Mouse (Mus musculus): Measurements from ENCODE around the gene Ifna4. TPM values are rescaled to one million over a fixed set of nuclear protein-coding genes. Genes with fewer than 3 reads are reported as not detected.

The Ifna4 gene
- polyA plus RNA-seq, 1 experiment: not detected

GRCm38 (mm10) chr4:88867926-88868911 lies 26.6 kb downstream of the Ifna4 start:
- TF ChIP-seq POLR2A (IDR thresholded peaks at IDR 0.05; ENCODE audit: low read depth, low read length) (no peak), CTCF (IDR thresholded peaks at IDR 0.05; ENCODE audit: extremely low read depth, insufficient read length, insufficient replicate concordance, low read depth, low read length) (no peak)

GRCm38 (mm10) chr4:88872691-88873090 lies 31.0 kb downstream of the Ifna4 start:
- peaks cover 9% of the 10 kb centered on the region; the same call in 1 of the 2 replicates for H3K4me1 ChIP-seq (ENCODE audit: control insufficient read depth, insufficient read depth, insufficient read length, low read length)
- no peaks in the 10 kb centered on the region for H3K36me3 ChIP-seq (ENCODE audit: control insufficient read depth, insufficient read depth, low read length)
- no peak overlapping the region for H3K27ac ChIP-seq (ENCODE audit: insufficient read depth, low read depth, low read length)
- no peak overlapping the region for H3K4me3 ChIP-seq (ENCODE audit: low read depth, low read length)
- H3K27me3 ChIP-seq (ENCODE audit: control insufficient read depth, insufficient read depth, low read length): no peaks in the 10 kb centered on the region
- WGBS: 0% methylated on average over 2 of the region's 2 CpGs
- no peak for TF ChIP-seq POLR2A (IDR thresholded peaks at IDR 0.05; ENCODE audit: low read depth, low read length)
- no peak for TF ChIP-seq CTCF (IDR thresholded peaks at IDR 0.05; ENCODE audit: extremely low read depth, insufficient read length, insufficient replicate concordance, low read depth, low read length)

More at GRCm38 (mm10) chr4:88867926-88868911, 26.6 kb downstream of the Ifna4 start:
- Histone ChIP-seq H3K4me3 (ENCODE audit: low read depth, low read length) (peak overlapping the region; percentile 61), H3K27me3 (ENCODE audit: control insufficient read depth, insufficient read depth, low read length) (no peaks in the 10 kb centered on the region), H3K4me1 (ENCODE audit: control insufficient read depth, insufficient read depth, insufficient read length, low read length) (no peaks in the 10 kb centered on the region), H3K36me3 (ENCODE audit: control insufficient read depth, insufficient read depth, low read length) (no peaks in the 10 kb centered on the region), H3K27ac (ENCODE audit: insufficient read depth, low read depth, low read length) (no peak overlapping the region)
- 4% methylated on average over 31 of the region's 31 CpGs for WGBS

DNA sequence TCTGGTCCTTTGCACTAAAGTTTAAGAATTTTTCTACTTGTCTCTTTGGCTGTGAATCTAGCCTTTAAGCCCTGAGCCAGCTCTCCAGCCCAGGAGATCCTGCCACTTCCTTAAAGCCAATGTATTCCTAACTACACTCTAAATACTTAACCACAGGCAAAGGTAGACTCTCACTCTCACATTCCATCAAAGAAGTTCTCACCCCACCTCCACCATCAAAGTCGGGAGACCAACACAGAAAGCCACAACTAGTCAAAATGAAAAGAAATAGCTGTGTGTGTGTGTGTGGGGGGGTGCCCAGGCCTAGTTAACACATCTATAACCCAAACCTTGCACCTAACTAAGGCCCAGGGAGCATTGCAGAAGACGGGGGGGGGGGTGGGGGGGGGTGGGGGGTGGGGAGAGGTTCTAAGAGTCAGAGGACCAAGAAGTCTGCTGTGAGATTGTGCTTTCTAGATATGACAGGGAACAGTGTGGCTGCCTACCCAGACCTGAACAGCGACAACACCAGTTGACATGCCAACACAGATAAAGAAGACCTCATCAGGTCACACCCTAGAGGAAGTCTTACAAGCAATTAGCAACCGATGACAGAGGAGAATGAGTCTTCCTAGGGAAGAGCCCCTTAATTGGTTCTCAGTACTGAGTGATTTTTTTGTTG lies 33.9 kb downstream of the Ifna4 start:
- 50% methylated on average over 4 of the region's 4 CpGs for WGBS
- Histone ChIP-seq H3K27me3 (ENCODE audit: control insufficient read depth, insufficient read depth, low read length) (no peaks in the 10 kb centered on the region), H3K36me3 (ENCODE audit: control insufficient read depth, insufficient read depth, low read length) (no peaks in the 10 kb centered on the region), H3K4me1 (ENCODE audit: control insufficient read depth, insufficient read depth, insufficient read length, low read length) (peaks cover 13% of the 10 kb centered on the region; the same call in 1 of the 2 replicates), H3K27ac (ENCODE audit: insufficient read depth, low read depth, low read length) (peak overlapping the region; percentile 7; the same call in 1 of the 2 replicates), H3K4me3 (ENCODE audit: low read depth, low read length) (no peak overlapping the region)
- no peak for TF ChIP-seq CTCF (IDR thresholded peaks at IDR 0.05; ENCODE audit: extremely low read depth, insufficient read length, insufficient replicate concordance, low read depth, low read length)
- no peak for TF ChIP-seq POLR2A (IDR thresholded peaks at IDR 0.05; ENCODE audit: low read depth, low read length)

DNA sequence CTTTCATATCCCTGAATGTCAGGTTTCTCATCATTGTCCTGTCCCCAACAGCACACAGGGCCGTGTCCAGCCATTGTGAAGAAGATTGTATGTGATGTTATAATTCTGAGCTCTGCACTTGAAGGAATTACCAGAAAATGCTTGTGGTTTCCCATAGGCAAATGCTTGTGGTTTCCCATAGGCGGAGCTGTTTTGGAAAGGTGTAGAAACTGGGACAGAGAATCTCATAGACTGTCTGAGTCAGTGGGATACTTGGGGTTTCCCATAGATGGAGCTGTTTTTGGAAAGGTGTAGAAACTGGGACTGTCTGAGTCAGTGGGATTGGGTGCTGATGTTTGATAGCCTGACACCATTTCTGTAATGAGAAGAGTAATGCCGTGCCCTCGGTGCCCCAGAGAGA lies 34.9 kb downstream of the Ifna4 start:
- Histone ChIP-seq H3K4me3 (ENCODE audit: low read depth, low read length) (no peak overlapping the region), H3K27me3 (ENCODE audit: control insufficient read depth, insufficient read depth, low read length) (no peaks in the 10 kb centered on the region), H3K27ac (ENCODE audit: insufficient read depth, low read depth, low read length) (peak overlapping the region; percentile 46; the same call in 1 of the 2 replicates), H3K4me1 (ENCODE audit: control insufficient read depth, insufficient read depth, insufficient read length, low read length) (peaks cover 13% of the 10 kb centered on the region; the same call in 1 of the 2 replicates), H3K36me3 (ENCODE audit: control insufficient read depth, insufficient read depth, low read length) (no peaks in the 10 kb centered on the region)
- TF ChIP-seq POLR2A (IDR thresholded peaks at IDR 0.05; ENCODE audit: low read depth, low read length): no peak
- WGBS: 77% methylated on average over 4 of the region's 4 CpGs

DNA sequence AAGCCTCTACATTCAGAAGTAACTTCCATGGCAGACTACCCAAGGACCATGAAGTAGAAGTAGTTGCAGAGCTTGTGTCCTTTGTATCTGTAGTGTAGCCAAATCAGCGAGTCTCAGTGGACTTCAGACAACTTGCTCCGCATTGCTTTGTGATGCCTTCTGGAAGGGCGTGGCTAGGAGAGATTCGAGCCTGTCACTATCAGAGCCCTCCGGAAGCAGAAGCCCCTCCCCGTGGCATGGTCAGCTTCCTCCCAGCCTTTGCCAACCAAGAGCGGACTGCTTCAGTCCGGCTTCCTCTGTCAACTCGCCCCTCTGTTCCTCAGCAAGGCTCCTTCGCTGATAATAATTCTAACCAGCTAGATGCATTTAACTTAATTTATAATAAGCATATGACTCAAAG lies 36.6 kb downstream of the Ifna4 start:
- H3K27me3 ChIP-seq (ENCODE audit: control insufficient read depth, insufficient read depth, low read length): no peaks in the 10 kb centered on the region
- TF ChIP-seq CTCF (IDR thresholded peaks at IDR 0.05; ENCODE audit: extremely low read depth, insufficient read length, insufficient replicate concordance, low read depth, low read length): no peak
- no peak for TF ChIP-seq POLR2A (IDR thresholded peaks at IDR 0.05; ENCODE audit: low read depth, low read length)
- WGBS: 25% methylated on average over 10 of the region's 10 CpGs
- peak overlapping the region; percentile 88 for H3K27ac ChIP-seq (ENCODE audit: insufficient read depth, low read depth, low read length)
- H3K4me1 ChIP-seq (ENCODE audit: control insufficient read depth, insufficient read depth, insufficient read length, low read length): peaks cover 13% of the 10 kb centered on the region; the same call in 1 of the 2 replicates
- no peaks in the 10 kb centered on the region for H3K36me3 ChIP-seq (ENCODE audit: control insufficient read depth, insufficient read depth, low read length)
- H3K4me3 ChIP-seq (ENCODE audit: low read depth, low read length): no peak overlapping the region

DNA sequence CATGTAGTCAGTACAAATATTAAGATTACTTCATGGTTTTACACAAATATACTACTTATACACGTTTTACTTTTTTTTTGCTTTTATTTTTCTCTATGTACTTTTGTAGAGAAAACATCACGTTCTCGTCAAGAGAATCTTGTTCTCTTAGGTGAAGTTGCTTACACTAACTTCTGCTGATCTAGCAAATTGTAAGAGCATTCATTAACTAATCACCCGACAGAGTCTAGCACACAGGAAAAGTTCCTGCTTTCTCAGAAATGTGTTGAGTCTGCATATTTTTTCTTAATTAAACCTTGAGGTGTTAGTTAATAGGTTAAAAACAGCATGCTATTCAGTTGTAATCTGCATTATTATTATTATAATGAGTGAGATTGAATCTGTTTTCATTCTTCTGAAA lies 37.1 kb downstream of the Ifna4 start:
- Histone ChIP-seq H3K4me3 (ENCODE audit: low read depth, low read length) (no peak overlapping the region), H3K36me3 (ENCODE audit: control insufficient read depth, insufficient read depth, low read length) (no peaks in the 10 kb centered on the region), H3K27me3 (ENCODE audit: control insufficient read depth, insufficient read depth, low read length) (no peaks in the 10 kb centered on the region), H3K27ac (ENCODE audit: insufficient read depth, low read depth, low read length) (peak overlapping the region; percentile 43; the same call in 1 of the 2 replicates), H3K4me1 (ENCODE audit: control insufficient read depth, insufficient read depth, insufficient read length, low read length) (peaks cover 13% of the 10 kb centered on the region; the same call in 1 of the 2 replicates)
- 62% methylated on average over 4 of the region's 4 CpGs for WGBS
- no peak for TF ChIP-seq POLR2A (IDR thresholded peaks at IDR 0.05; ENCODE audit: low read depth, low read length)
- no peak for TF ChIP-seq CTCF (IDR thresholded peaks at IDR 0.05; ENCODE audit: extremely low read depth, insufficient read length, insufficient replicate concordance, low read depth, low read length)

DNA sequence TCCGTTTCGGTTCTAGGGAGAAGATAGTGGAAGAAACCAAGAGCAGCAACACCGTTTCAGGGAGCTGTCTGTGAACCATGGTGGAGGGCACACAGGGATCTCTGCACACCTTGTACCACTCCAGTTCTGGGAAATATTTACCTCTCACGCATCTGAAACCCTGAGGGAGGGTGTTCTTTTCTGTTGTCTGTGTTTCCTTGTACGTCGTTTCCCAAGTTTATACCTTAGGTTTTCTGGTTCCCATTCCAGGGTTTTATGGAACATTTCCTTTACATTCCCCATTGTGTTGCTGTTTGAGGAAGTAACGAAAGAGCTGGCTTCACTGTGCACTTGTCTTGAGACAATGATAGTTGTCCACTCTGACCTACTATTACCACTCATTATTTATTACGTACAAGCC lies 38.4 kb downstream of the Ifna4 start, which contains the start of gene Ifne:
Gene Ifne, minus strand, starts transcription at position 101 of the 400 bp plus-strand sequence.
- no peak within 1 kb of the TSS for H3K4me3 ChIP-seq (ENCODE audit: low read depth, low read length)
- no peak for TF ChIP-seq POLR2A (IDR thresholded peaks at IDR 0.05; ENCODE audit: low read depth, low read length)
- no peak for TF ChIP-seq CTCF (IDR thresholded peaks at IDR 0.05; ENCODE audit: extremely low read depth, insufficient read length, insufficient replicate concordance, low read depth, low read length)
- H3K36me3 ChIP-seq (ENCODE audit: control insufficient read depth, insufficient read depth, low read length): no peaks in the 10 kb centered on the region
- peaks cover 13% of the 10 kb centered on the region; the same call in 1 of the 2 replicates for H3K4me1 ChIP-seq (ENCODE audit: control insufficient read depth, insufficient read depth, insufficient read length, low read length)
- H3K27ac ChIP-seq (ENCODE audit: insufficient read depth, low read depth, low read length): no peak within 1 kb of the TSS
- 87% methylated on average over 8 of the region's 8 CpGs for WGBS
- no peaks in the 10 kb centered on the region for H3K27me3 ChIP-seq (ENCODE audit: control insufficient read depth, insufficient read depth, low read length)

Data from small intestine, adult 2 months (tissue).